Mouse (Mus musculus) CH12.LX (cell line): ENCODE data around the gene Clip3. TPM values are rescaled to one million over a fixed set of nuclear protein-coding genes. Genes with fewer than 3 reads are reported as not detected.

Experiments
- DNase-seq: peaks from one replicate; pipeline ENCODE4 v3.0.0-alpha.2; 2013; ENCODE audit errors: extremely low read depth
- H3K27ac ChIP-seq: 2 replicates; pipeline ENCODE4 v1.5.1; 2012; ENCODE audit warnings: low read depth, mild to moderate bottlenecking, control low read depth, moderate library complexity; ENCODE audit not compliant: insufficient read depth
- H3K27me3 ChIP-seq: replicated peaks from 2 replicates; pipeline ENCODE3; 2012; ENCODE audit warnings: inconsistent platforms
- H3K36me3 ChIP-seq, 2 experiments: replicated peaks in 1 of 2; 2 replicates each; pipeline versions ENCODE3 to v1.6.1; 2012; ENCODE audit warnings: inconsistent platforms in 1 of 2, low read length in 1 of 2, mild to moderate bottlenecking in 1 of 2, mixed read lengths in 1 of 2, moderate library complexity in 1 of 2; ENCODE audit not compliant: control insufficient read depth in 1 of 2, insufficient read depth in 1 of 2
- H3K4me1 ChIP-seq, 2 experiments: 2 replicates each; pipeline ENCODE4 v1.6.1; 2012; ENCODE audit warnings: inconsistent platforms in 1 of 2, moderate library complexity in 1 of 2; ENCODE audit not compliant: insufficient read depth in 2 of 2, control insufficient read depth in 1 of 2
- H3K4me2 ChIP-seq: 2 replicates; pipeline ENCODE4 v1.6.1; 2012; ENCODE audit warnings: low read depth, mild to moderate bottlenecking, control low read depth; ENCODE audit not compliant: poor library complexity, insufficient read depth, severe bottlenecking
- H3K4me3 ChIP-seq, 3 experiments: fragments of 150-350 bp in 1 of 3; sonication (generic) in 1 of 3; replicated peaks in 1 of 3; 2 replicates each; pipeline versions ENCODE3 to v1.5.1; 2011 to 2012; ENCODE audit warnings: low read depth in 2 of 3, low read length in 2 of 3, mild to moderate bottlenecking in 2 of 3, moderate library complexity in 2 of 3, control low read depth in 1 of 3, improper control_type of control experiment in 1 of 3, inconsistent platforms in 1 of 3, mixed read lengths in 1 of 3; ENCODE audit not compliant: poor library complexity in 1 of 3
- H3K79me2 ChIP-seq: replicated peaks from 2 replicates; pipeline ENCODE4 v1.6.1; 2012; ENCODE audit warnings: mild to moderate bottlenecking, moderate library complexity; ENCODE audit not compliant: control insufficient read depth, poor library complexity, insufficient read depth, severe bottlenecking; ENCODE audit errors: extremely low read depth
- H3K9ac ChIP-seq: 2 replicates; pipeline ENCODE4 v1.6.1; 2012; ENCODE audit warnings: low read depth, mild to moderate bottlenecking, control low read depth, moderate library complexity; ENCODE audit not compliant: insufficient read depth
- H3K9me3 ChIP-seq: replicated peaks from 2 replicates; pipeline ENCODE3; 2012; ENCODE audit warnings: low read length, inconsistent platforms, mixed read lengths
- BHLHE40 ChIP-seq: IDR thresholded peaks from 2 replicates; pipeline ENCODE4 v1.6.1; 2011; ENCODE audit warnings: mild to moderate bottlenecking, low read depth, low read length, improper control_type of control experiment
- CHD2 ChIP-seq: IDR thresholded peaks from 2 replicates; pipeline ENCODE4 v1.6.1; 2011; ENCODE audit warnings: low read length, improper control_type of control experiment
- CTCF ChIP-seq, 2 experiments: IDR thresholded peaks in 1 of 2; conservative IDR thresholded peaks in 1 of 2; 2 replicates each; pipeline ENCODE4 v1.5.1; 2011 to 2012; ENCODE audit warnings: low read depth in 2 of 2, low read length in 2 of 2, improper control_type of control experiment in 1 of 2, inconsistent platforms in 1 of 2, mild to moderate bottlenecking in 1 of 2, moderate library complexity in 1 of 2
- E2F4 ChIP-seq: IDR thresholded peaks from 2 replicates; pipeline ENCODE4 v1.6.1; 2011; ENCODE audit warnings: low read depth, low read length, improper control_type of control experiment; ENCODE audit not compliant: insufficient replicate concordance
- EP300 ChIP-seq: IDR thresholded peaks from 2 replicates; pipeline ENCODE4 v1.6.1; 2011; ENCODE audit warnings: low read length, improper control_type of control experiment
- GABPA ChIP-seq: IDR thresholded peaks from 2 replicates; pipeline ENCODE4 v1.6.1; 2012; ENCODE audit warnings: low read depth, low read length, improper control_type of control experiment, inconsistent platforms; ENCODE audit not compliant: insufficient replicate concordance
- KAT2A ChIP-seq: IDR thresholded peaks from 2 replicates; pipeline ENCODE4 v1.6.1; 2012; ENCODE audit warnings: low read length, improper control_type of control experiment, inconsistent platforms; ENCODE audit not compliant: insufficient replicate concordance
- MAX ChIP-seq: IDR thresholded peaks from 2 replicates; pipeline ENCODE4 v1.6.1; 2011; ENCODE audit warnings: low read length, improper control_type of control experiment
- MAZ ChIP-seq: IDR thresholded peaks from 2 replicates; pipeline ENCODE4 v1.6.1; 2012; ENCODE audit warnings: low read depth, mild to moderate bottlenecking, inconsistent platforms, low read length, improper control_type of control experiment, moderate library complexity
- MXI1 ChIP-seq: IDR thresholded peaks from 2 replicates; pipeline ENCODE4 v1.6.1; 2011; ENCODE audit warnings: mild to moderate bottlenecking, low read depth, low read length, improper control_type of control experiment
- NELFE ChIP-seq: IDR thresholded peaks from 2 replicates; pipeline ENCODE4 v1.6.1; 2011; ENCODE audit warnings: low read depth, low read length, improper control_type of control experiment
- NRF1 ChIP-seq: IDR thresholded peaks from 2 replicates; pipeline ENCODE4 v1.6.1; 2014; ENCODE audit warnings: low read depth, mild to moderate bottlenecking, inconsistent platforms, low read length, improper control_type of control experiment, moderate library complexity
- PAX5 ChIP-seq: IDR thresholded peaks from 2 replicates; pipeline ENCODE4 v1.6.1; 2012; ENCODE audit warnings: low read length, inconsistent platforms, mixed read lengths
- POLR2A ChIP-seq: IDR thresholded peaks from 2 replicates; pipeline ENCODE4 v1.6.1; 2011; ENCODE audit warnings: low read depth, mild to moderate bottlenecking, improper control_type of control experiment, low read length
- POLR2AphosphoS2 ChIP-seq: IDR thresholded peaks from 2 replicates; pipeline ENCODE4 v1.6.1; 2011; ENCODE audit warnings: low read depth, low read length, improper control_type of control experiment
- RAD21 ChIP-seq: IDR thresholded peaks from 2 replicates; pipeline ENCODE4 v1.6.1; 2011; ENCODE audit warnings: low read depth, mild to moderate bottlenecking, low read length, improper control_type of control experiment, moderate library complexity
- RCOR1 ChIP-seq: conservative IDR thresholded peaks from 2 replicates; pipeline ENCODE4 v1.6.1; 2012; ENCODE audit warnings: low read depth, mild to moderate bottlenecking, inconsistent platforms, low read length, improper control_type of control experiment
- SIN3A ChIP-seq: IDR thresholded peaks from 2 replicates; pipeline ENCODE4 v1.6.1; 2012; ENCODE audit warnings: low read length, improper control_type of control experiment, inconsistent platforms
- SMC3 ChIP-seq: IDR thresholded peaks from 2 replicates; pipeline ENCODE4 v1.6.1; 2011; ENCODE audit warnings: low read depth, low read length, improper control_type of control experiment
- TBP ChIP-seq: conservative IDR thresholded peaks from 2 replicates; pipeline ENCODE4 v1.6.1; 2011; ENCODE audit warnings: low read depth, low read length, improper control_type of control experiment
- TCF12 ChIP-seq: IDR thresholded peaks from 2 replicates; pipeline ENCODE4 v1.6.1; 2014; ENCODE audit warnings: low read depth, mild to moderate bottlenecking, inconsistent platforms, low read length, improper control_type of control experiment
- UBTF ChIP-seq: IDR thresholded peaks from 2 replicates; pipeline ENCODE4 v1.6.1; 2012; ENCODE audit warnings: low read depth, mild to moderate bottlenecking, inconsistent platforms, low read length, improper control_type of control experiment, moderate library complexity
- ZC3H11A ChIP-seq: IDR thresholded peaks from 2 replicates; pipeline ENCODE4 v1.6.1; 2012; ENCODE audit warnings: low read depth, mild to moderate bottlenecking, inconsistent platforms, low read length, improper control_type of control experiment
- ZNF384 ChIP-seq: IDR thresholded peaks from 2 replicates; pipeline ENCODE4 v1.6.1; 2012; ENCODE audit warnings: low read depth, low read length, improper control_type of control experiment, inconsistent platforms
- dilution Hi-C: fragments of 300-500 bp; cut with MboI; formaldehyde crosslinking; loops from 2 replicates; pipeline ENCODE4 v1.14.3; 2020; ENCODE audit warnings: low sequenced_read_pairs; ENCODE audit not compliant: extremely low pct_unique_long_range_greater_than_20kb, extremely low pct_ligation_motif_present
- in situ Hi-C: fragments of 300-500 bp; cut with MboI; formaldehyde crosslinking; loops from 3 replicates; pipeline ENCODE4 v1.14.3; 2019; ENCODE audit warnings: low sequenced_read_pairs, low pct_ligation_motif_present, low pct_unique_long_range_greater_than_20kb, mixed read lengths
- polyA plus RNA-seq: library from polyadenylated mRNA; unstranded; fragments of >175 nt; gene quantifications from 2 replicates; pipeline ENCODE4 v1.2.1, GENCODE M21; 2012; ENCODE audit warnings: low read depth; ENCODE audit not compliant: insufficient read length
- total RNA-seq, 2 experiments: library from RNA; depleted of rRNA; stranded (reverse); fragments of 300-350 nt in 1 of 2; fragments of >200 nt in 1 of 2; gene quantifications; 2 replicates each; pipeline ENCODE4 v1.2.3; 2012 to 2014

The Clip3 gene
- total and polyA plus RNA-seq, 3 experiments, result not detected

DNA sequence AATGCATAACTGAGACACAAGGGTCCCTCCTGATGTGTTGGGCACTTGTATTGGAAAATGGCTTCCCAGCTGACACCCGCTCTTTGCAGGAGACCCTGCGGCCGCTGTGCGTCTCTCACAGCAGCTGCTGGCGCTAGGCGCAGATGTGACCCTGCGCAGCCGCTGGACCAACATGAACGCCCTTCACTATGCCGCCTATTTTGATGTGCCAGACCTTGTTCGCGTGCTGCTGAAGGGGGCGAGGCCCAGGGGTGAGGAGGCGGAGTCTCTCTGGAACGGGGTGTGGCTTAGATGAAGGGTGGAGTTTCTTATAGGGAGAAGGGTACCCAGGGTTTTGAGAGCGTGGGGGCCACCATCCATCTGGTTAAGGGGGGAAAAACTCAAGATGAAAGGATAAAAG is 5.7 kb downstream of the Clip3 start:
- H3K9ac ChIP-seq, result no peak overlapping the region
- no peak overlapping the region for H3K4me2 ChIP-seq
- H3K79me2 ChIP-seq, result no peaks in the 10 kb centered on the region
- DNase-seq, result no peak
- H3K36me3 ChIP-seq, result no peaks in the 10 kb centered on the region
- peaks cover 2 to 7% of the 10 kb centered on the region in 2 experiments; a peak in 2 of 4 replicates for H3K4me1 ChIP-seq
- H3K27me3 ChIP-seq, result peaks cover 60% of the 10 kb centered on the region
- H3K4me3 ChIP-seq, result no peak overlapping the region
- dilution Hi-C loops (no loop called here), in situ Hi-C loops (no loop called here)
- peaks cover 3% of the 10 kb centered on the region for H3K9me3 ChIP-seq
- TF ChIP-seq ZNF384 (no peak), MAX (no peak), POLR2AphosphoS2 (no peak), MAZ (no peak), UBTF (no peak), EP300 (no peak), KAT2A (no peak), TBP (no peak), E2F4 (no peak), NRF1 (no peak), RCOR1 (no peak), MXI1 (no peak), TCF12 (no peak), ZC3H11A (no peak)
- no peak overlapping the region for H3K27ac ChIP-seq

DNA sequence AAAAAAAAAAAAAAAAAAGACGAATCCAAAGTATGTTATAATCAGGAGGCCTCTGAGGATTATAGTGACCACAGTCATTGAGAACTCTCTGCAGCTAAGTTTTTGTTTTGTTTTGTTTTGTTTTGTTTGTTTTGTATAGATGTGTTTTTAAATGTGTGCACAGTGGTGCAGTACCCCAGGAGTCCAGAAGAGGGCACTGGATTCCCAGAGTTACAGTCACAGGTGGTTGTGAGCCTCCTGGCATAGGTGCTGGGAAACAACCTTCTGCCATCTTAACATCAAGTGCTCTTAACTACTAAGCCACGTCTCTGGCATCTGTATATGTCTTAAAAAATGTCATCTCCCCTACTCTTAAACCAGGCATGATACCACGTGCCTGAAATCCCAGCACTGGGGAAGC is 9.4 kb downstream of the Clip3 start:
- DNase-seq, result peak; percentile 45
- Histone ChIP-seq H3K79me2 (no peaks in the 10 kb centered on the region), H3K36me3 (no peaks in the 10 kb centered on the region), H3K9ac (no peak overlapping the region), H3K4me3 (no peak overlapping the region), H3K27me3 (peaks cover 49% of the 10 kb centered on the region), H3K4me1 (peaks cover 2 to 7% of the 10 kb centered on the region in 2 experiments; a peak in 2 of 4 replicates), H3K27ac (no peak overlapping the region), H3K9me3 (peaks cover 3% of the 10 kb centered on the region), H3K4me2 (no peak overlapping the region)
- dilution Hi-C loops (no loop called here), in situ Hi-C loops (no loop called here)
- TF ChIP-seq RAD21 (peak; percentile 52), POLR2A (no peak), NRF1 (no peak), PAX5 (no peak), SIN3A (no peak), CHD2 (no peak), TCF12 (no peak), GABPA (no peak), NELFE (no peak), CTCF (conservative IDR thresholded peaks at IDR 0.05 in 1 of 2, IDR thresholded peaks at IDR 0.05 in 1 of 2; ENCODE audit: low read depth in 2 of 2, low read length in 2 of 2) (peak; percentile 64 to 89), BHLHE40 (no peak), SMC3 (peak; percentile 27)
- TF ChIP-seq, all 38 proteins: peak for 3
